Mouse (Mus musculus): ENCODE measurements around the gene Smc1b. TPM values are rescaled to one million over a fixed set of nuclear protein-coding genes. Genes with fewer than 3 reads are reported as not detected.
A peak's percentile ranks its signal among the peaks of the same experiment; 100 is the strongest.
"Not testable (repeated sequence)": the region's sequence is repeated elsewhere in the genome, so short reads cannot be mapped to it uniquely, and the experiment has no call there.

Gene Smc1b
- polyA plus RNA-seq, 1 experiment from 2014 or later = 0.12 TPM

DNA sequence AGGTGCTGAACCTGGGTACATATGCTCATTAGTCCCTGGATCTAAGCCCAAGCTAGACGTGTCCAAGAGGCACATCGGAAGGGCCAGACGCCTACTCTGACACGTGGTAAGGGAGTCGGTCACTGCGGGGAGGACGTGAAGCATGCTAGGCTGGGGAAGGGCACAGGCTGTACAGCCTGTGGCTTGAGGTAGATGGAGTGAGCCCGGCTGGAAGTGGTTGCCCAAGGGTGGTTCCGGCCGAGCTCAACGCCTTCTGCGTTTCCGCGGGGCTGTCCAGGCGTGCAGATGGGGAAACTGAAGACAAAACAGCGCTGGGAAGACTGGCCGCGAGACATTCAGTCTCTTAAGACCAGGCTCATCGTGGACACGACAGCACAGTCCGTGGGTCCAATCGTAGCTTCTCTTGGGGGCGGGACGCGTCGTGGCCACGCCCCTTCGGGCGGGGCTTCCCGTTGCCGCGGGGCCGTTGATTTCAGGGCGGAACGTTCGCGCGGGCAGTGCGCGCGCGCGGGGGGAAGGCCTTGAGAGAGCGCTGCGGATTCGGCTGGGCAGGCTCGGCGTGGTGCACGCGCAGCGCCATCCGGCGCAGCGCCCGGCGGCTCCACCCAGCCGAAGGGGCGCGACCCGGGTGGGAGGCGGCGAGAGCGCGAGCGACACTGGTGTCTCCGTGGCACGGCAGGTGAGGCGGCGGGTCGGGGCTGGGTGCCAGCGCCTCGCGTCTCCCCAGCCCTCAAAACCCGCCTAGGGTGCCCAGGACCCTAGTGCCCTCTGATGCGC is 95.0 kb downstream of the Smc1b start:
- peak; percentile 97 for DNase-seq (ENCODE audit: low spot score)
- Histone ChIP-seq H3K4me3 (peak overlapping the region; percentile 84), H3K27ac (replicated peaks) (peak overlapping the region; percentile 87), H3K4me1 (peaks cover 19% of the 10 kb centered on the region), H3K9me3 (peaks cover 6% of the 10 kb centered on the region; the same call in 1 of the 2 replicates), H3K36me3 (replicated peaks) (no peaks in the 10 kb centered on the region), H3K27me3 (replicated peaks; ENCODE audit: low read depth, poor library complexity, severe bottlenecking) (peaks cover 19% of the 10 kb centered on the region)
- WGBS = under 1% methylated on average over 75 of the region's 75 CpGs

- not testable (repeated sequence) for H3K27ac ChIP-seq (replicated peaks); H3K9me3 ChIP-seq; H3K36me3 ChIP-seq (replicated peaks); H3K4me3 ChIP-seq
- DNase-seq (ENCODE audit: low spot score) = peak; percentile 24
- H3K4me1 ChIP-seq = peaks cover 19% of the 10 kb centered on the region
- H3K27me3 ChIP-seq (replicated peaks; ENCODE audit: low read depth, poor library complexity, severe bottlenecking) = peaks cover 19% of the 10 kb centered on the region
- WGBS = 39% methylated on average over 7 of the region's 7 CpGs
Measured at GRCm38 (mm10) chr15:85033916-85034315, 97.8 kb downstream of the Smc1b start.

GRCm38 (mm10) chr15:85031866-85032265 is 99.9 kb downstream of the Smc1b start:
- no peaks in the 10 kb centered on the region for H3K36me3 ChIP-seq (replicated peaks)
- no peak for DNase-seq (ENCODE audit: low spot score)
- no peak overlapping the region for H3K4me3 ChIP-seq
- peaks cover 19% of the 10 kb centered on the region for H3K27me3 ChIP-seq (replicated peaks; ENCODE audit: low read depth, poor library complexity, severe bottlenecking)
- no peak overlapping the region for H3K27ac ChIP-seq (replicated peaks)
- WGBS = 94% methylated on average over 3 of the region's 3 CpGs
- peaks cover 5% of the 10 kb centered on the region for H3K4me1 ChIP-seq
- peaks cover 6% of the 10 kb centered on the region; the same call in 1 of the 2 replicates for H3K9me3 ChIP-seq

- not testable (repeated sequence) for H3K27ac ChIP-seq (replicated peaks); H3K36me3 ChIP-seq (replicated peaks); DNase-seq (ENCODE audit: low spot score); H3K9me3 ChIP-seq; H3K4me3 ChIP-seq; H3K4me1 ChIP-seq
- peaks cover 12% of the 10 kb centered on the region for H3K27me3 ChIP-seq (replicated peaks; ENCODE audit: low read depth, poor library complexity, severe bottlenecking)
- 88% methylated on average over 1 of the region's 1 CpGs for WGBS
Measured at GRCm38 (mm10) chr15:85030643-85031042, 101.1 kb downstream of the Smc1b start.

- not testable (repeated sequence) for H3K27ac ChIP-seq (replicated peaks); DNase-seq (ENCODE audit: low spot score); H3K4me3 ChIP-seq; H3K27me3 ChIP-seq (replicated peaks; ENCODE audit: low read depth, poor library complexity, severe bottlenecking); H3K4me1 ChIP-seq; H3K36me3 ChIP-seq (replicated peaks); H3K9me3 ChIP-seq
- WGBS = 53% methylated on average over 1 of the region's 1 CpGs
Measured at GRCm38 (mm10) chr15:85028648-85029047, 103.1 kb downstream of the Smc1b start, which contains the start of gene Fam118a. TSS of gene Fam118a (plus strand) at chr15:85028948.

DNA sequence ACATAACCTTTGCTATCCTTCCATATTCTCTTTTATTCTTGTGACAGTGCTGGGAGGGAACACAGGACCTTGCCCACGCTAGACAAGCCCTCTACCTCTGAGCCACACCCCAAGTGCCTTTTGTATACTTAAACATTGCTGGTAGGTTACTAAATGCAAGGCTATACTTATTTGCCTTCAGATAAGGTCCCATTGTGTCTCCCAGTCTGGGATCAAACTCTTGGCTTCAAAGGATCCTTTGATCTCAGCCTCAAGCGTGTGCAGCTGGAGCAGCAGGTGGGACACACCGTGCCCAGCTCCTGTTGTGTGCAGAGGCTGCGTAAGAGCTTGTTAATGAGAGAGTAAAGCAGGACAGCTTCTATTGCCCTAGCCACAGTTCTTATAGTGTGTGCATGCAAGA is 104.0 kb downstream of the Smc1b start:
- H3K27me3 ChIP-seq (replicated peaks; ENCODE audit: low read depth, poor library complexity, severe bottlenecking) = no peaks in the 10 kb centered on the region
- H3K4me1 ChIP-seq = no peaks in the 10 kb centered on the region
- H3K4me3 ChIP-seq = no peak overlapping the region
- H3K27ac ChIP-seq (replicated peaks) = no peak overlapping the region
- WGBS = 60% methylated on average over 4 of the region's 4 CpGs
- H3K36me3 ChIP-seq (replicated peaks) = no peaks in the 10 kb centered on the region
- no peak for DNase-seq (ENCODE audit: low spot score)
- peaks cover 6% of the 10 kb centered on the region; the same call in 1 of the 2 replicates for H3K9me3 ChIP-seq

DNA sequence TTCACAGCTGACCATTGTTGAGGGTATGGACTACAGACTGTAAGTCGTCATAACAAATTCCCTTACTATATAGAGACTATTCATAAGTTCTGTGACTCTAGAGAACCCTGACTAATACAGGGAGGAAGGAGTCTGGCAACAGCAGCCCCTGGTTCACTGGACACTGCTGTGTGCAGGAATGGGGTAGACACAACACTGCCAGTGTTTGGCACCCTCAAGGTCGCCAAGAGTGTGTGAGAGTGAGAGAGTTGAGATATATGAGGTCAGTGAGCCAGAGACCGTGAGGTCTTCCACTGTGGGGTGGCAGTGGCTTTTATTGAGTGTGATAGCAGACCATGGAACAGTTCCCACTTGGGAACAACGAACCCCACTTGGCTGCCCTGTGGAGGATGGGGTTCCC is 105.6 kb downstream of the Smc1b start:
- H3K4me1 ChIP-seq = no peaks in the 10 kb centered on the region
- H3K4me3 ChIP-seq = no peak overlapping the region
- H3K9me3 ChIP-seq = no peaks in the 10 kb centered on the region
- H3K27me3 ChIP-seq (replicated peaks; ENCODE audit: low read depth, poor library complexity, severe bottlenecking) = 0 out of 2 replicates have a peak, but pooled peaks cover 3% of the 10 kb centered on the region
- no peak for DNase-seq (ENCODE audit: low spot score)
- 79% methylated on average over 4 of the region's 4 CpGs for WGBS
- H3K36me3 ChIP-seq (replicated peaks) = no peaks in the 10 kb centered on the region
- H3K27ac ChIP-seq (replicated peaks) = no peak overlapping the region

DNA sequence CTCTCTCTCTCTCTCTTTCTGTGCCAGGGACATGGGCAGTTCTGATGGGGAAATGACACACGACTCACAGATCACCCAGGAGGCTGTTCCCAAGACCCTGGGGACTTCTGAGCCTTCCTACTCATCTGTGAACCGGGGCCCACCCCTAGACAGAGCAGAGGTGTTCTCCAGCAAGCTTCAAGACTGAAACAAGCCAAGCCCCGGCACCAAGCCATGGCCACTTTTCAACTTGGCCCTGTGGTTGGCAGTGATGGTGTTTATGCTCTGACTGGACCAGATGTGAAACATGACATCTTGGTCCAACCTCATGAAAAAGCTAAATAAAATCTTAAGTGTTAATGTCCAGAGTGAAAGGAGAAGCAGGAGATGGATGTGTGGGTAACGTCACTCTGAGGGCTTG is 109.6 kb downstream of the Smc1b start:
- 72% methylated on average over 4 of the region's 4 CpGs for WGBS
- Histone ChIP-seq H3K9me3 (no peaks in the 10 kb centered on the region), H3K36me3 (replicated peaks) (no peaks in the 10 kb centered on the region), H3K27me3 (replicated peaks; ENCODE audit: low read depth, poor library complexity, severe bottlenecking) (peaks cover 28% of the 10 kb centered on the region), H3K4me3 (no peak overlapping the region), H3K4me1 (peaks cover 6% of the 10 kb centered on the region), H3K27ac (replicated peaks) (no peak overlapping the region)
- DNase-seq (ENCODE audit: low spot score) = no peak

DNA sequence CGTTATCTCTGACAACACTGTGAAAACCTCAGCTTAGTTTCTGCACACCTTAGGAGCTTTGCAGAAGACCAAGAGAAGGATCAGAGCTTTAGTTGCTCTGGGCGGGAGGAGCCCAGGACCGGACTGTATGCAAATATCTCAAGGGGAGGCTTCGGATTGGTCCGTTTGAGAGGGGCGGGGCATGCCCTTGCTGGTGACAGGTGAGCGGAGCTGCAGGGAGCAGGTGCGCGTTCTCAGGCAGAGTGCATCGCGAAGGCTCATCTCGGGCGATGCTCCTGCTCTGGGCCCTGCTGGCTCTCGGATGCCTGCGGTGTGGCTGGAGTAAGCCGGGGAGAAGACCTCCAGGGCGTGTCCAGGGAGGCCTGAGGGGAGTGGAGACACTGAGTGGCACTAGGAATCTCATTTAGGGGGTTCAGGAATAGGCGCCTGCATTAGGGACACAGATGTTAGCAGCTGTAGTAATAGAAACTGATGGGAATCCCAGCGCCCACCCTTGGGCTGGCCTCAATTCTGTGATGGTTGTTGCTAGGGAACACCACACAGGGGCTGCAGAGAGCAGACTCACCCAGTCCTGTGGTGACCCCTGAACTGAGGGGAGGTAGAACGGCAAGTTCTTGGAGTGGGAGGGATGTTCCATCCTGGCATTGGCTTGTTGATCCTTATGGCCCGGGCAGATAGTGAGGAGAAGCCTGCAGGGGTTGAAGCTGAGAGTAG is 114.7 kb downstream of the Smc1b start, which contains the start of gene Upk3a:
TSS of gene Upk3a (plus strand) at position 191 of the 714 bp plus-strand sequence.
- H3K9me3 ChIP-seq = no peaks in the 10 kb centered on the region
- peak within 1 kb of the TSS; percentile 25 for H3K4me3 ChIP-seq
- no peak within 1 kb of the TSS for H3K27ac ChIP-seq (replicated peaks)
- H3K4me1 ChIP-seq = peaks cover 27% of the 10 kb centered on the region
- H3K27me3 ChIP-seq (replicated peaks; ENCODE audit: low read depth, poor library complexity, severe bottlenecking) = peaks cover 54% of the 10 kb centered on the region
- no peaks in the 10 kb centered on the region for H3K36me3 ChIP-seq (replicated peaks)
- WGBS = 7% methylated on average over 21 of the region's 21 CpGs
- peak; percentile 55 for DNase-seq (ENCODE audit: low spot score)

GRCm38 (mm10) chr15:85015771-85016170 is 116.0 kb downstream of the Smc1b start:
- no peaks in the 10 kb centered on the region for H3K36me3 ChIP-seq (replicated peaks)
- WGBS = 87% methylated on average over 11 of the region's 11 CpGs
- no peaks in the 10 kb centered on the region for H3K9me3 ChIP-seq
- peaks cover 47% of the 10 kb centered on the region for H3K27me3 ChIP-seq (replicated peaks; ENCODE audit: low read depth, poor library complexity, severe bottlenecking)
- H3K27ac ChIP-seq (replicated peaks) = no peak overlapping the region
- no peak overlapping the region for H3K4me3 ChIP-seq
- DNase-seq (ENCODE audit: low spot score) = no peak
- peaks cover 31% of the 10 kb centered on the region for H3K4me1 ChIP-seq

All from embryonic facial prominence, embryonic 10.5 days (tissue).